Mouse (Mus musculus) ZHBTc4 (cell line): ENCODE data around the gene Ache.

Experiments
- DNase-seq: peaks from one replicate; pipeline ENCODE4 v3.0.0-alpha.2; 2011; ENCODE audit warnings: low read depth, low spot score

Gene Ache

GRCm38 (mm10) chr5:137295712-137296111 lies 8.4 kb downstream of the Ache start:
- no peak for DNase-seq

- no peak for DNase-seq
Measured at GRCm38 (mm10) chr5:137297126-137297525, 9.8 kb downstream of the Ache start.

GRCm38 (mm10) chr5:137299240-137299639 lies 11.9 kb downstream of the Ache start:
- no peak for DNase-seq

- no peak for DNase-seq
Measured at GRCm38 (mm10) chr5:137301253-137301652, 13.9 kb downstream of the Ache start.

- DNase-seq, result no peak
Measured at GRCm38 (mm10) chr5:137303609-137304008, 16.3 kb downstream of the Ache start.

- no peak for DNase-seq
Measured at GRCm38 (mm10) chr5:137304165-137304564, 16.8 kb downstream of the Ache start.

- DNase-seq, result no peak
Measured at GRCm38 (mm10) chr5:137304816-137305215, 17.5 kb downstream of the Ache start.

- DNase-seq, result peak; percentile 67
Measured at GRCm38 (mm10) chr5:137305822-137306221, 18.5 kb downstream of the Ache start.

- no peak for DNase-seq
Measured at GRCm38 (mm10) chr5:137306439-137307005, 19.2 kb downstream of the Ache start.

- peak; percentile 97 for DNase-seq
Measured at GRCm38 (mm10) chr5:137307071-137307912, 20.0 kb downstream of the Ache start, which contains the start of gene Srrt. Gene Srrt (minus strand): TSS chr5:137307674.

- peak; percentile 71 for DNase-seq
Measured at GRCm38 (mm10) chr5:137308356-137308755, 21.0 kb downstream of the Ache start.

- no peak for DNase-seq
Measured at GRCm38 (mm10) chr5:137313466-137314192, 26.3 kb downstream of the Ache start.

GRCm38 (mm10) chr5:137314193-137315083 lies 27.1 kb downstream of the Ache start, which contains the start of gene Trip6:
Gene Trip6 (minus strand): TSS chr5:137314404.
- peak; percentile 89 for DNase-seq

- peak; percentile 75 for DNase-seq
Measured at GRCm38 (mm10) chr5:137315084-137315903, 28.0 kb downstream of the Ache start.

- DNase-seq, result no peak
Measured at GRCm38 (mm10) chr5:137317361-137317760, 30.0 kb downstream of the Ache start.

- no peak for DNase-seq
Measured at GRCm38 (mm10) chr5:137318570-137318969, 31.3 kb downstream of the Ache start.

GRCm38 (mm10) chr5:137320996-137321395 lies 33.7 kb downstream of the Ache start:
- DNase-seq, result no peak

- DNase-seq, result no peak
Measured at GRCm38 (mm10) chr5:137330910-137331309, 43.6 kb downstream of the Ache start.

GRCm38 (mm10) chr5:137332857-137333511 lies 45.7 kb downstream of the Ache start:
- no peak for DNase-seq
